Mouse (Mus musculus) CH12.LX (cell line): ENCODE data around the gene Spata2l.

Source experiments
- BHLHE40 ChIP-seq: IDR thresholded peaks from 2 replicates; pipeline ENCODE4 v1.6.1; 2011; ENCODE audit warnings: mild to moderate bottlenecking, low read depth, low read length, improper control_type of control experiment
- CHD2 ChIP-seq: IDR thresholded peaks from 2 replicates; pipeline ENCODE4 v1.6.1; 2011; ENCODE audit warnings: low read length, improper control_type of control experiment
- CTCF ChIP-seq, 2 experiments: IDR thresholded peaks in 1 of 2; conservative IDR thresholded peaks in 1 of 2; 2 replicates each; pipeline ENCODE4 v1.5.1; 2011 to 2012; ENCODE audit warnings: low read depth in 2 of 2, low read length in 2 of 2, improper control_type of control experiment in 1 of 2, inconsistent platforms in 1 of 2, mild to moderate bottlenecking in 1 of 2, moderate library complexity in 1 of 2
- EP300 ChIP-seq: IDR thresholded peaks from 2 replicates; pipeline ENCODE4 v1.6.1; 2011; ENCODE audit warnings: low read length, improper control_type of control experiment
- IRF4 ChIP-seq: IDR thresholded peaks from 2 replicates; pipeline ENCODE4 v1.6.1; 2014; ENCODE audit warnings: low read depth, mild to moderate bottlenecking, inconsistent platforms, low read length, improper control_type of control experiment
- JUND ChIP-seq: conservative IDR thresholded peaks from 2 replicates; pipeline ENCODE4 v1.6.1; 2011; ENCODE audit warnings: low read depth, low read length, improper control_type of control experiment
- MAFK ChIP-seq: IDR thresholded peaks from 2 replicates; pipeline ENCODE4 v1.6.1; 2011; ENCODE audit warnings: low read length, improper control_type of control experiment; ENCODE audit not compliant: insufficient replicate concordance
- MAX ChIP-seq: IDR thresholded peaks from 2 replicates; pipeline ENCODE4 v1.6.1; 2011; ENCODE audit warnings: low read length, improper control_type of control experiment
- POLR2A ChIP-seq: IDR thresholded peaks from 2 replicates; pipeline ENCODE4 v1.6.1; 2011; ENCODE audit warnings: low read depth, mild to moderate bottlenecking, improper control_type of control experiment, low read length
- ZMIZ1 ChIP-seq: IDR thresholded peaks from 2 replicates; pipeline ENCODE4 v1.6.1; 2012; ENCODE audit warnings: low read depth, mild to moderate bottlenecking, inconsistent platforms, low read length, improper control_type of control experiment

- no peak for TF ChIP-seq POLR2A
- TF ChIP-seq CTCF (conservative IDR thresholded peaks at IDR 0.05 in 1 of 2, IDR thresholded peaks at IDR 0.05 in 1 of 2; ENCODE audit: low read depth in 2 of 2, low read length in 2 of 2): no peak
- TF ChIP-seq CHD2: no peak
- no peak for TF ChIP-seq JUND
- TF ChIP-seq MAX: no peak
- no peak for TF ChIP-seq ZMIZ1
- TF ChIP-seq IRF4: no peak
- TF ChIP-seq EP300: no peak
- no peak for TF ChIP-seq MAFK
- no peak for TF ChIP-seq BHLHE40
Measured at GRCm38 (mm10) chr8:123278445-123278844, 42.4 kb upstream of the Spata2l start.
